Mouse (Mus musculus) adrenal gland, adult 10 weeks (tissue): Measurements from ENCODE around the gene Sirpb1c. TPM values are rescaled to one million over a fixed set of nuclear protein-coding genes. Genes with fewer than 3 reads are reported as not detected.

Experiments
- polyA plus RNA-seq: library from polyadenylated mRNA; stranded (reverse); fragments of 350-450 nt; fragmentation: Illumina TruSeq; extraction: RNeasy Lipid Tissue Mini Kit (QIAGEN cat#74804); gene quantifications from one replicate; pipeline ENCODE4 v1.2.3, GENCODE M21; 2014; ENCODE audit warnings: low read depth, low replicate concordance

Sirpb1c gene
- 3.5 TPM for polyA plus RNA-seq

DNA sequence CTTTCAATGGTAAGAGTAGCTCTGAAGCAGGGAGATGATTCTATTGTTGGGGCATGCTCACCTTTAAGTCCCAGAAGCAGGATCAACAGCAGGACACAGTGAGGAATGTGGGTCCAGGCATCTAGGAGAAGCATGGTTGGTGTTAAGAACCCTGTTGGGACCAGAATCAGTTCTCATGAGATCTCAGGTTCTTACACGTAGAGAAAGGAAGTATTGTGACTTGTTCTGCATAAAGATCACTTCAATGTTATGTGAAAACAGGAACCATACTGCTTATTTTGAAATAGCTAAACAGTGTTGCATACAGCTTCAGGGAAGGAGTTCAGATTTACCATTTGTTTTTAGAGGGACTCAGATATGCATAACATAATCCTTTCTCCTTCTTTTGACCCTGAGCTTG is at the start of gene Sirpb1c:
Sirpb1c (minus strand) TSS at position 249 of the 400 bp plus-strand sequence.

Other genes starting within 250 kb of the Sirpb1c start
- not detected for gene Gm5150, start 157.9 kb upstream of the Sirpb1c start, polyA plus RNA-seq